Mouse (Mus musculus): Measurements from ENCODE around the gene Col26a1.
"Not testable (repeated sequence)": the region's sequence is repeated elsewhere in the genome, so short reads cannot be mapped to it uniquely, and the experiment has no call there.

Gene Col26a1

DNA sequence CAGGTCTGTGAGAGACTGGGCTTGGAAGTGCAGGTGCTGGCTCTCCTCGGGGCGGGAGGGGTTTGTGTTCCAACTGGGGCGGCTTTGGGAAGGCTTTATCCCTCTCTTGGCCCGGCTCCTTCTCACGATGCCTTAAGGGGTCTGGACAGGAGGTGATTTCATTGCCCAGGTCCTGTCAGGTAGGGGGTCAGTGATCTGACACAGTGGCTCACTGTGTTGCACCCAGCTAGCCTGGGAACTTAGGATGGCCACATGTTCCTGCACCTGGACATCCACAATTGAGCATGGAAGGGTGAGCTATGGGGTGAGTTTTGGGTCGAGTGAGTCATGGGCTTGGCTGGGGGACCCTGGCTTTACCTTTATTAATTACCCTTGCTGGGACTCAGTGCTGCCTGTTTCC lies 144.1 kb downstream of the Col26a1 start:
- no peak for DNase-seq

DNA sequence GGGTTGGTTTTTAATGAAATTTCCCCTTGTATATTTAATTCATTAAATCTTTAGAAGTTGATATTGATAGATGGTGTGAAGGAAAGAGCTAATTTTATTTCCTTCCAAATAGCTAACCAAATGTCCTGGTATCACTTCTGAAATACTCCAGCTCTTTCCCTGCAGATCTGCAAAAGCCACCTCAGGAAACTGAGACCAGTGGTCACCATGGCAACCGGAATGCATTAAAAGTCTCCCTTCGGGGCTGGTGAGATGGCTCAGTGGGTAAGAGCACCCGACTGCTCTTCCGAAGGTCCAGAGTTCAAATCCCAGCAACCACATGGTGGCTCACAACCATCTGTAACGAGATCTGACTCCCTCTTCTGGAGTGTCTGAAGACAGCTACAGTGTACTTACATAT lies 156.7 kb downstream of the Col26a1 start:
- not testable (repeated sequence) for DNase-seq

DNA sequence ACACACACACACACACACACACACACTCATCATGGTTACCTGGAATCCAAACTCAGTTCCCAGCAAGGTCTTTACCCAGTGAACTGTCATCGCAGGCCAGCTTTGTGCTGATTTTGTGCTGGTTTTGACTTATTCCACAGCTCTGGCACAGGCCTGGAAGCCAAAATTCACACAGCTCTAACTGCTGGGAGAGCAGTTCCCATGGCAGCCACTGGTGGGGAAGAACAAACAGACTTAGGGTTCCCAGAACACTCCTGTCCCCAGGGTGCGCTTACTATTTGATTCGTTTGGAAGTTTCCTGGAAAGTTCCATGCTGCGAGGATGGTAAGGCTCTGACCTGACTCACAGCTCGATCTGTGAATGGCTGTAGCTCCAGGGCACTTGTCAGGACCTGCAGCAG lies 161.4 kb downstream of the Col26a1 start:
- no peak for DNase-seq

DNA sequence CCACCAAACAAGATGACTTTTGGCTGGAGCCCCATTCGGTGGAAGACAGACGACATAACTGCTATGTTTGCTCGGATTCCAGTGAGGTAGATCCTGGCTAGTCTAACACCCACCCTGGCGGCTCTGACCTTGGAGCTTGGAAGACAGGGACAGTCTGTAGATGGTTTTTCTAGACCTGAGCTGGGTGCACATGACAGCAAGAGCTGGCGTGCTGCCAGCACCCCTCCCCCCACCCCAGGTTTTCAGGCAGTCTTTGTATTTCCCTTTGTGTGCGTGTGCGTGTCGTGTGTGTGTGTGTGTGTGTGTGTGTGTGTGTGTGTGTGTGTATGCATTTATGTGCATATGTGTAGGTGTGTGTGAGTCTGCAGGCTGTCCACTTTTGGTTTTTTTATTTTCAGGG lies 164.4 kb downstream of the Col26a1 start:
- no peak for DNase-seq

DNA sequence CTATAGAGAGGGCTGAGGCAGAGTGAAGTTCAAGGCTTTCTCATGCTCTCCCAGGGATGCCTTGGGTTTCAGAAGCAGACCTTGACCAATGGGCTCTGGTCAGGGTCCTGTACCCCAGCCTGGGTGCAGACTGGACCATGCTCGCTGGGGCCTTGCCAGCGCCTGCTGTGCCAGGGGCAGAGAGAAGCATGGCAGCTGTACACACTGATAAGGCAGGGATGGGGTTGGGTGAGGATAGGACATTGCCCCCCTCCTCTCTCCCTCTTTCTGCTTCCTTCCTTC lies 165.5 kb downstream of the Col26a1 start:
- no peak for DNase-seq

DNA sequence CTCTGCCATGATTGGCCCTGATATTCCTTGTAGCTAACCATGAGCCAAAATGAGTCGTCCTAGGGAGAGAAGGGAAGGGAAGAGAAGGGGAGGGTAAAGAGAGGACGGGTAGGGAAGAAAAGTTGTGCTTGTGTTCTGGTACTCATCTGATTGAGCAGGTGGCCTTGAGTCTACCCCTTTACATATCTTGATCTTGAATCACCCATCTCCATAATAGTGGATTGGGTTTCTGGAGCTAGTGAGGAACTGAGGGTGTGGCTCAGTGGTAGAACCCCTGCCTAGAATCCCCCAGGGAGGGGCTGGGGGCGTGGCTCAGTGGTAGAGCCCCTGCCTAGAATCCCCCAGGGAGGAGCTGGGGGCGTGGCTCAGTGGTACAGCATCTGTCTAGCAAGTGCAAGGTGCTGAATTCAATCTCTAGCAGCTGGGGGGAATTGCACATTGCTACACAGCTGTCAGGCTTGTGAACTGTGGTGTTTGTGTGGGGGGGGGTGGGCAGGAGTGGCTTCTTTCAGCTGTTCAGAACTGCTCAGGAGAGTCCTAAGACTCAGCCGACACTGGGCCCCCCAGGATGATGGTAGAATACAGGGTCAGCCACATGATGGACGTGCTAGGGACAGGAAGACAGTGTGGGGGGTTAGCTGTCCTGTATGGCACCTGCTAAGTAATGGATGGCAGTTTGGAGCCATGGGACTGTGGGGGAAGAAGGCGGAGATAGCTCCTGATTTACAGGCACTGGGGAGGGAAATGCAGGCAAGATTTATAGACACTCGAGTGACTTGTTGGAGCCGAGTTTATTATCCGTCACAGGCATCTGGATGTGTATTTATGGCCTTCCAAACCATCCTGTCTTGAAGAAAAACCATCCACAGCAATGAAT lies 166.1 kb downstream of the Col26a1 start:
- no peak for DNase-seq

DNA sequence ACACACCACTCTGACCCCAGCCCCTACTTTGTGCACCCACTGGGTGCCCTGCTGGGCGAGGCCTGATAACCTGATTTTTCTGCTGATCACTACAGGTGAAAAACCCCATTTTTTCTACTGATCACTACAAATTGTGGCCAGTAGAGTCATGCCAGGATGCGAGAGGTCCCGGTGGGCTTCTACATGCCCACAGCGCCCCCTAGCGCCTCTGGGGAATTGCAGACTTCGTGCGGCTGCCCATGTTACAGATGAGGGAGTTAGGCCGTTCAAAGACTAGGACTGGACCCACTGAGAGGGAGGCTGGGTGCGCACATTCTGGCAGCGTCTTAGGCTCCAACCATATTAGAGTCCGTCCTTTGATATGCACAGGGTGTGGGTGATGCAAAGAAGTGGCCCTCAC lies 168.1 kb downstream of the Col26a1 start:
- peak; percentile 69 for DNase-seq

DNA sequence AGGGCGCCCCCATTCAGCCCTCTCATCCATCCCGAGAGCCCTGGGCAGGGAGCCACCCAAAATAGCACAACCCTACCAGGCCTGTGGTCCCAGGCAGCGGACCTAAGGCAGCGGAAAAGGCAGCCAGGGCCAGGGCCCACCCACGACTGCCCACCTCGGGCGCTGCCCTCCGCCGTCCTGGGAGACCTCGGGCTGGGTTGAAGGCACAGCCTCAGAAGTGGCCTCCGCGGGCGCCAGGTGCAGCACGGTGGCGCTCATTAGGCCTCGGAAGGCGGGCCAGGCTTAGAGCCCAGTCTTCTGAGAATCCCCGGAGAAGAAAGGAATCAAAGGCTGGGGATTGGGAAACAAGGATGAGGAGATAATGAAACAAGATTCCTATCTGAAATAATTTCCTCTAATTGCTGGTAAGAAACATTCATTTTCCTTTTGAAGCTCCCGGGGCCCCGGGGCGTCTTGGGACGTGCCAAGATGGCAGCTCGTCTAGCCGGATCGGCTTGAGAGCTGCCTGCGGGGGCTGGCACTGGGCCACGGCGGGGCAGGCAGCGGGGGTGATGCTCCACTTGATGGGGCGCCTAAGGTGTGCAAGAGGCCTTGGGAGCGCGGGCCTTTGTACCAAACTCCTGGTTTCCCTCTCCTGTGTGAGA lies 168.7 kb downstream of the Col26a1 start:
- DNase-seq = peak; percentile 15

DNA sequence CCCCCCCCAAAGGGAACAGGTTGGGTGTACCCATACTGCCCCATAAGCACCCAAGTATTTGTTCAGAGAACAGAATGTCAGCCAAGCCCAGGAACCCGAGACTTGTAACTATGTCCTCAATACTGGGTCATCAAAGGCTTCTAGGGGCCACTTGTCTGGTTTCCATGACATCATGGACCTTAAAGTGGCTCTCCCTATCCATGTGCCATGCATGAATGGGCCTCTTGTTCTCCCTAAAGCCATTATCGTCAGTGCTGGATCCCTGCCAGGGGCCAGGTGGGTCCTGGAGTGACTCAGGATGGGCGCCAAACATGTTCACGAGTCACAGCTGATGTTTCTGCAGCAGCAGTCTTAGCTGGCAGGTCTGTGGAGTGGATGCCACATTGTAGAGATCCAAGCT lies 172.3 kb downstream of the Col26a1 start:
- peak; percentile 73 for DNase-seq

DNA sequence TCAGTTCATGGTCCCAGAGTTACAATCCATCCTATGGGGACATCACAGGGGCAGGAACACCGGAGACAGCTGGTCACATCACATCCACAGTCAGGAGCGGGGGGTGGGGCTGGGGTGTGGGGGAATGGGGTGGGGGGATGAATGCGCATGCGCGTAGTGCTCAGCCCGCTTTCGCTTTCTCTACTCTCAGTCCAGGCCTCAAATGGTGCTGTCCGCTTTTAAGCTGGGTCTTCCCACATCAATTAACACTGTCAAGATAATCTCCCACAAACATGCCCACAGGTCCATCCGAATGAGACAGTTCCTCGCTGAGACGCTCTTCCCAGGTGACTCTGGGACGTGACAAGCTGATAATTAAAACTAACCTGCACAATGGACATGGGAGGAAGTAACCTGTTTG lies 174.9 kb downstream of the Col26a1 start:
- DNase-seq = no peak

DNA sequence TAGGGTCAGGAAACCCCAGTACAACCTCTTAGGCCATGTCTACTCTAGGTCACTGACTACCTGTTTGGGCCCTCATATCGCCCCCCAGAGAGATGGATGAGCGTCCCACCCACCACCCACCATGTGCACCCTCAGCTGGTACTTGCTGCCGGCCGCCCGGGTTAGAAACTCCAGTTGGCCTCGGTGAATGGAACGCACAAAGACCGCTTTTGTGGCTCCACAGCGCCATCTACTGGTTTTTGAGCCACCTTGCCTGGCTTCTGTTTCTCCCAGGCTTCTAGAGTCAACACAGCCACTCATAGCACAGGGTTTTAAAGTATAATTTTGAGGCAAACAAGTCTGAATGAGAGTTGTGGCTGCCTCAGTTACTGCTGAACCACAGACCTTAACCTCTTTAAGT lies 176.2 kb downstream of the Col26a1 start:
- peak; percentile 82 for DNase-seq

DNA sequence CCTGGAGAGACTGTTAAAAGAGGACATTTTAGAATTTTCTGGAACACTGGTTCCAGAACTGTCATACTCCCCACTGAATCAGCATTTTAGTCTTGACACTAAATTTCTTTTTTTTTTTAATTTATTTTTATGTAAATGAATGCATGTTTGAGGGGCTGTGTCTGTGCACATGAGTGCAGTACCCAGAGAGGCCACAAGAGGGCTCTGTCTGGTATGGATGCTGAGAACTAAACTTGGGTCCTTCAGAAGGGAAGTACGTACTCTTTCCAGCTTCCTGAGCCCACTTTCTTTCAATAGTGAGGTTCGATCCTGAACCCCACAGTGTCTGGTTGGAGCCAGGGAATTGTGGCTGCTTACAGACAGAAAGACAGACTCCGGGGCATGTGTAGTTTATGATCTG lies 177.5 kb downstream of the Col26a1 start:
- peak; percentile 19 for DNase-seq

DNA sequence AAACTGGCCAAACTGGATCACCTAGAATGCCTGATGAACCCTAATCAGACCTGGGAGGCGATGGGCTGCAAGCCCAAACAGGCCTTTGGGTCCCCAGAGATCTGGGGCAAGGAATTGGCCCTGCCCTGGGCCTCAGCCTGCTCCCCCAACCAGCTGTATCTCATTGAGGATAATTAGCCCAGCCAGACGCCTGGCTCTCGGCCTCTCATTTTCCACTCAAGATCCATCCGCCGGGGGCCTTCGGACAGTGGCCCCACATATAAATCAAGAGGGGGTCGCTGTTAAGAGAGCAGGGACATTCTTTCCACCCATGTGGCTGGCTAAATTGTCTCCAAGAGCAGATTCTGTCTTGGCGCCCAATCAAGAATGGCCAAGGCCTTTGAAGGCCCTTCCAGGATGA lies 178.9 kb downstream of the Col26a1 start:
- DNase-seq = no peak

DNA sequence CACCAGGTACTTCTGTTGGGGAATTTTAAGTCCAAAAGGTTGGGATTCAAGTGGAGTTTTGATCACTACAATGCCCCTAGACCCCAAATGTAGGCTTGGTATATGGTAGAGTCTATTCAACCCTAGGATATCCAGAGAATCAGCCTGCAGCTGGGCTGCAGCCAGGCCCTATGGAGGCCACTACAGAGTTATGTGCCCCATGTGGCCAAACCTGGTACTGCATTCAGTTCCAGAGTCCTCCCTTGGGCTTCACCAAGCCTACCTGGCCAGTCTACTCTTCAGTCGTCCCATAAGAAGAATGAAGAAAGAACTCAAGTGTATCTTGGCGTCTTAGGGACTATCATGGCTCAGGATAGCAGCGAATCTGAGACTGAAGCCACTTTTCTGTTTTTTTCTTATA lies 179.3 kb downstream of the Col26a1 start:
- DNase-seq = peak; percentile 83

DNA sequence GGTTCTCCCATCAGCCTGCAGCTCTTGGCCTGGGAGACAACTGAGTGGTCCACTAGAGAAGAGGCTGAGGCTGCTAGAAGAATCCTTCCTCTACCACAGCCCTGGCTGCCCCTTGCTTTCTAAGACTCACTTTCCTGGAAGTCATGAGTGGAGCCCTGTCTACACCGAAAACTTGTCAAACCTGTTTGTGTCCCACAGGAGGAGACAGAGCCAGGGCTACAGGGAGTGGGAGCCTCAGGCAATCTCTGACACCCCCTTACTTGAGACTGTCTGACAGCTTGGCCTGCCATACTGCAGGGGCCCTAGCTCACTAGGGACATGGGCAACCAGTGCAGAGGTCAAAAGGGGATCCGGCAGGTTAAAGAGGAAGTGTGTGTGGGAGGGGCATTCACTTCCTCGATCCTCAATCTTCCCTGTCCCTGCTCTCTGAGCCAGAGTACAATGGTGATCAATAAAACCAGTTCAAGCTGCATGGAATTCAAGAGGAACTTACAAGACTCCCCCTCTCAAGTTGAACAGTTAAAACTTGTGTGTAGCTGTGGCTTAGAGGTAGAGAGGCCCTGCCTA lies 180.8 kb downstream of the Col26a1 start:
- DNase-seq = peak; percentile 22

DNA sequence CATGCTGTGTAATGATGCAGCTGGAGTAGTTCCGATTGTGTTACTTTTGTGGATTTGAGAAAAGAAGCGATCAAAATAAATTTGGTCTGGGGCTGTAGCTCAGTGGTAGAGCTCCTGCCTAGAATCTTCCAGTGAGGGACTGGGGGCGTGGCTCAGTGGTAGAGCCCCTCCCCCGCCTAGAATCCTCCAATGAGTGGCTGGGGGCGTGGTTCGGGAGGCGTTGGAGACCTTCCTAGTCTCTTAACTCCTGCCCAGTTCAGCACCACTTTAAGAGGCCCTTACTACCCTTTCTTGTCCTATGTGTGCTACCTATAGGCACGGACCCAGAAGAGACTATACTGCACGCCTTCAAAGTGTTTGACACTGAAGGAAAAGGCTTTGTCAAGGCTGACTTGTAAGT lies 185.4 kb downstream of the Col26a1 start:
- DNase-seq = no peak

DNA sequence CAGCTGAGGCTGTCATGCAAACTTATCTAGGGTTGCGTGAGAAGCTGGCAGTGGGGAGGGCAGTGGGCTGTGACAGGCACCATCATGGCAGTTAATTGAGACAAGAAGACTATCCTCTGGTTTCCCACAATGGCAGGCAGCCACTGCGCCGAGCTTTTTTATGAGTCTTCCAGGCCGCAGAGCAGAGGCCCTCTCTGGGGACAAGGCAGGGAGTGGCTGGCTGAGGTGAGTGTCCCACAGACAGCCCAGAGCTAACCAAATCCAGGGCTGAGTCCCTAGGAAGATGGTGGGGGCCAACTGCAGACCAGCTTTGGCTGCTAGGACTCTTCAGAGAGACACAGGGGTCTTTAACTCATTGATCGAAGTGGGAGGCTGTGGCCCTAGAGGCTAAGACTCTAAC lies 186.5 kb downstream of the Col26a1 start:
- no peak for DNase-seq

DNA sequence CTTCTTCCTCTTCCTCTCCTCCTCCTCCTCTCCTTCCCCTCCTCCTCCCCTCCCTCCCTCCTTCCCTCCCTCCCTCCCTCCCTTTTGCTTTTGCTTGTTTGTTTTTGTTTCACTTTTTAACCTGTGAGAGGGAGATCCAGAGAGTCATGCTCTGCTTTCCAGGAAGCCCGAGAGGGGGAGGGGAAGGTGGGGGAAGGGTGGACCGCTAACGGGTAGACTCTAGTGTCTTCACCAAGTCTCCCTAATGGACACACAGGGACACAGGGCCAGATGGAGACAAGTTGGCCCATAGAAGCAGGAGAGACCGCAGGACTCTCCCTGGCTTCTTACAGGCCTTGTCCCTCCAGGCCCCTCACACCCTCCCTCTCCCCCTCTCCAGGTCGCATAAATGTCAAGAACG lies 188.0 kb downstream of the Col26a1 start:
- DNase-seq = no peak

DNA sequence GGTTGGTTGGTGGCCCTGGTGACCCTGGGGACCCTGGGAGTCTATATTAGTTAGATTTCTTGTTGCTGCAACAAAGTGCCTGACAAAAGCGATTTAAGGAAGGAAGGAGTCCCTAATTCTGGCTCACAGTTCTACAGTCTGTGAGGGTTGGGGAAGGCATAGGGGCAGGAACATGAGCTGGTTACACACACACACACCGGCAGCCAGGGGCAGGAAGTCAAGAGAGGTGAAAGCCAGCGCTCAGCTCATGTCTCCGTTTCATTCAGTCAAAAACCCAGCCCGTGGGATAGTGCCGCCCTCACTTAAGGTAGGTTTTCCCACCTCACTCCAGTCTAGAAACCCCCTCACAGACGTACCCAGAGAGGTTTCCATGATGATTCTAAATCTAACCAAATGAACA lies 189.6 kb downstream of the Col26a1 start:
- no peak for DNase-seq

DNA sequence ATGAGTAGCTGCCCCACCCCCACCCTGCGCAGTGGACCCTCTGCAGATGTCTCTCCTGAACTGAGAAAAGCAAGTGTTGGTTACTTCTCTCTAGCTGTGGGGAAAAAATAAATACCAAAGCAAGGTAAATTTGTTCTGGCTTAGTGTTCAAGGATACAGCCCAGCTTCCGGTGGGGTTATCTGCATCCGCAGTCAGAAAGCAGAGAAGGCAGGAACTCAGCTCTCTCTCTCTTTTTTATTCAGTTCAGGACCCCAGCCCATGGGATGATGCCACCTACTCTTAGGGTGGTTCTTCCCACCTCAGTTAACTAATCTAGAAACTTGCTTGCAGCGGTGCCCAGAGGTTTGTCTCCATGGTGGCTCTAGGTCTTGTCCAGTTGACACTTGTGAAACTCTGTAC lies 190.2 kb downstream of the Col26a1 start, which contains the start of gene Myl10:
TSS of gene Myl10 (plus strand) at position 363 of the 400 bp plus-strand sequence.
- no peak for DNase-seq
